Mouse (Mus musculus) cerebellum, adult 2 months (tissue): ENCODE results near the gene Ebf1. TPM values are rescaled to one million over a fixed set of nuclear protein-coding genes. Genes with fewer than 3 reads are reported as not detected.

ENCODE experiments used
- DNase-seq, 2 experiments: peaks; one replicate each; pipeline ENCODE4 v3.0.0; 2021
- H3K27ac ChIP-seq: fragments of 200-500 bp; 2 replicates; pipeline ENCODE4 v1.5.1; 2012; ENCODE audit warnings: low read length, control low read depth, inconsistent platforms; ENCODE audit not compliant: insufficient read depth
- H3K27me3 ChIP-seq: fragments of 200-500 bp; 2 replicates; pipeline ENCODE4 v1.6.1; 2012; ENCODE audit warnings: inconsistent platforms, mild to moderate bottlenecking, low read length, moderate library complexity; ENCODE audit not compliant: control insufficient read depth, insufficient read depth
- H3K4me1 ChIP-seq: fragments of 200-500 bp; 2 replicates; pipeline ENCODE4 v1.6.1; 2011; ENCODE audit warnings: low read length; ENCODE audit not compliant: control insufficient read depth, insufficient read depth
- H3K4me3 ChIP-seq: fragments of 200-500 bp; replicated peaks from 2 replicates; pipeline ENCODE3; 2011; ENCODE audit warnings: mild to moderate bottlenecking, low read depth, low read length, control low read depth; ENCODE audit not compliant: insufficient read depth
- CTCF ChIP-seq: fragments of 200-500 bp; IDR thresholded peaks from 2 replicates; pipeline ENCODE4 v1.5.1; 2011; ENCODE audit warnings: low read depth, mild to moderate bottlenecking, control low read depth, low read length, moderate library complexity, borderline replicate concordance; ENCODE audit not compliant: insufficient read depth
- POLR2A ChIP-seq: fragments of 200-500 bp; IDR thresholded peaks from 2 replicates; pipeline ENCODE4 v1.6.1; 2011; ENCODE audit warnings: low read length, control low read depth, borderline replicate concordance; ENCODE audit not compliant: insufficient read depth
- WGBS: fragments of 180-500 bp; shearing (Covaris S2); methylation state at CpG from one replicate; pipeline ENCODE4 v1.1.7; 2018; 5-methylcytosine and 5-hydroxymethylcytosine counted together
- polyA plus RNA-seq: library from polyadenylated mRNA; depleted of rRNA; stranded (reverse); fragments of >200 nt; gene quantifications from 2 replicates; pipeline ENCODE4 v1.2.3, GENCODE M21; 2012; rRNA removed

Ebf1 gene
- polyA plus RNA-seq, 1 experiment = 24.9 TPM

GRCm38 (mm10) chr11:45026674-45027073 is 409.6 kb downstream of the Ebf1 start:
- TF ChIP-seq POLR2A = no peak
- no peak for TF ChIP-seq CTCF
- Histone ChIP-seq H3K27ac (no peak overlapping the region), H3K4me1 (no peaks in the 10 kb centered on the region), H3K4me3 (no peak overlapping the region), H3K27me3 (no peaks in the 10 kb centered on the region)
- no peak for DNase-seq
- 47% methylated on average over 11 of the region's 11 CpGs for WGBS

GRCm38 (mm10) chr11:45027076-45027475 is 410.0 kb downstream of the Ebf1 start:
- TF ChIP-seq CTCF (no peak), POLR2A (no peak)
- no peak for DNase-seq
- WGBS = 48% methylated on average over 7 of the region's 7 CpGs
- Histone ChIP-seq H3K4me1 (no peaks in the 10 kb centered on the region), H3K27me3 (no peaks in the 10 kb centered on the region), H3K27ac (no peak overlapping the region), H3K4me3 (no peak overlapping the region)

- no peaks in the 10 kb centered on the region for H3K4me1 ChIP-seq
- WGBS = 92% methylated on average over 7 of the region's 7 CpGs
- H3K27ac ChIP-seq = no peak overlapping the region
- no peak overlapping the region for H3K4me3 ChIP-seq
- no peaks in the 10 kb centered on the region for H3K27me3 ChIP-seq
- no peak for TF ChIP-seq POLR2A
- no peak for DNase-seq
Observed at GRCm38 (mm10) chr11:45055744-45056610, 438.9 kb downstream of the Ebf1 start.

Other genes with a start within 250 kb of the Ebf1 start
- gene Il12b, start 217.3 kb upstream of the Ebf1 start, polyA plus RNA-seq = not detected in 2 replicates
- 99.6 and 111 TPM in 2 replicates for gene Ublcp1, start 146.8 kb upstream of the Ebf1 start, polyA plus RNA-seq
- 94.2 and 94.6 TPM in 2 replicates for gene Rnf145, start 98.4 kb upstream of the Ebf1 start, polyA plus RNA-seq